Mouse (Mus musculus) liver, adult 2 months (tissue): ENCODE measurements at regions not wholly inside any gene's neighbourhood (a gene's known extent, or its start where the extent isn't known, plus 50 kb on each side); places are given as distances from the start of the nearest gene placed in this dataset.

Source experiments
- CTCF ChIP-seq: fragments of 200-500 bp; IDR thresholded peaks from 2 replicates; pipeline ENCODE4 v1.5.1; 2011; ENCODE audit warnings: low read depth, low read length, control low read depth
- POLR2A ChIP-seq: fragments of 200-500 bp; IDR thresholded peaks from 2 replicates; pipeline ENCODE4 v1.6.1; 2011; ENCODE audit warnings: low read length, control low read depth; ENCODE audit not compliant: insufficient read depth; ENCODE audit errors: extremely low read depth

DNA sequence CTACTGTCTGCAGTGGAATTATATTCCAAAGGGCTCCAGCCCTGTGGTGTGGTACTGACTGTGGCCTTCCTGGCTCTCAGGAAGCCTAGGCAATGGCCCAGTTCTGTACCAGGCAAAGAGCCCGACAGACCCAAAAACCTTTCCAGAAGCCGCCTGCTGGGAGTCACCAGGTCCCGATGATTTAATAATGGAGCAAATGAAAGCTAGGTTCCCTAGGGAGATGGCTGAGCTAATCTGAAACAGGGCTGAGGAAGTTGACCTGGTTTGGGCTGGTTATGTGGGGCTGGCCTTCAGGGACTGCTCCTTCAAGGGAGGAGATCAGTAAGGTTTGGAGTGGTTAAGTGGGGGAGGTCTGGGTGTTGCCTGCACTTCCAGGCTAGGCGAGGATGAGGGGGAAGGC, 298.1 kb downstream of the Matn1 start:
- TF ChIP-seq POLR2A (no peak), CTCF (no peak)
